Mouse (Mus musculus) lung, postnatal 0 days (tissue): ENCODE data around the gene Kif2c. TPM values are rescaled to one million over a fixed set of nuclear protein-coding genes. Genes with fewer than 3 reads are reported as not detected.

Source experiments
- ATAC-seq: fragments of 200-750 bp; cut with Nextera tagmentation; 2 replicates; pipeline ENCODE4 v1.8.0; 2017; ENCODE audit warnings: moderate library complexity
- DNase-seq: peaks from one replicate; pipeline ENCODE4 v3.0.0-alpha.2; 2016; ENCODE audit warnings: low spot score
- H3K27ac ChIP-seq: fragments of 300-500 bp; sonication (generic); 2 replicates; pipeline ENCODE4 v1.5.1; 2014; ENCODE audit warnings: antibody characterized with exemption, mild to moderate bottlenecking, low read length, mixed read lengths
- H3K27me3 ChIP-seq: fragments of 300-500 bp; sonication (generic); replicated peaks from 2 replicates; pipeline ENCODE4 v1.6.1; 2014; ENCODE audit warnings: low read length, mixed read lengths; ENCODE audit not compliant: insufficient read depth
- H3K36me3 ChIP-seq: fragments of 300-500 bp; sonication (generic); 2 replicates; pipeline ENCODE4 v1.6.1; 2014; ENCODE audit warnings: low read length, mixed read lengths; ENCODE audit not compliant: insufficient read depth
- H3K4me1 ChIP-seq: fragments of 300-500 bp; sonication (generic); 2 replicates; pipeline ENCODE4 v1.6.1; 2014; ENCODE audit warnings: antibody characterized with exemption, low read depth, low read length, mixed read lengths; ENCODE audit not compliant: insufficient read depth
- H3K4me2 ChIP-seq: fragments of 300-500 bp; sonication (generic); replicated peaks from 2 replicates; pipeline ENCODE4 v1.6.1; 2014; ENCODE audit warnings: low read depth, mild to moderate bottlenecking, low read length, moderate library complexity, mixed read lengths
- H3K4me3 ChIP-seq: fragments of 300-500 bp; sonication (generic); 2 replicates; pipeline ENCODE4 v1.5.1; 2014; ENCODE audit warnings: low read depth, low read length
- H3K9ac ChIP-seq: fragments of 300-500 bp; sonication (generic); replicated peaks from 2 replicates; pipeline ENCODE4 v1.6.1; 2014; ENCODE audit warnings: low read depth, mild to moderate bottlenecking
- H3K9me3 ChIP-seq: fragments of 300-500 bp; sonication (generic); 2 replicates; pipeline ENCODE4 v1.6.1; 2016; ENCODE audit warnings: low read length, mixed read lengths
- CTCF ChIP-seq: IDR thresholded peaks from 2 replicates; pipeline ENCODE4 v1.5.1; 2016; ENCODE audit warnings: antibody characterized with exemption, mild to moderate bottlenecking
- EP300 ChIP-seq: IDR thresholded peaks from 2 replicates; pipeline ENCODE4 v1.6.1; 2016; ENCODE audit warnings: antibody characterized with exemption, mild to moderate bottlenecking, control low read depth
- WGBS: fragments of 180-500 bp; shearing (Covaris S2); extraction: QIAGEN DNeasy Blood & Tissue Kit; methylation state at CpG from one replicate; pipeline ENCODE4 v1.1.7; 2014; 5-methylcytosine and 5-hydroxymethylcytosine counted together
- polyA plus RNA-seq: library from polyadenylated mRNA; unstranded; fragments of >200 nt; fragmentation: Nextera tagmentation; extraction: Ambion mirVana; gene quantifications from 2 replicates; pipeline ENCODE4 v1.2.1, GENCODE M21; 2015

The Kif2c gene
- polyA plus RNA-seq, 1 experiment from 2014 or later, result 2.0 TPM

DNA sequence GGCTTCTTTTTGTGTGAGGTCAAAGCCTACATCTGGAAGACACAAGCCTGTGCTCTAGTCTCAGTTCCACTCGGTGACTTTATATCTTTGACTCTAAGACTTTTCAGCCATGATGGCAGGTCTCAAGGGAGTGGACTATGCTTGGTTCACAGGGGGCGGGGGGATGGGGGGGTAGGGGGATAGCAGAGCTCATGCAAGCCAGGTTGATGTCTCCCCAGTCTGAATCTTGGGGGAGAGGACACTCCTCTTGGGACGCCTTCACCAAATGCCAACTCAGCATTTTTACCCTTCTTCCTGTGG lies 58.3 kb downstream of the Kif2c start:
- Histone ChIP-seq H3K27me3 (no peaks in the 10 kb centered on the region), H3K9ac (no peak overlapping the region), H3K4me3 (no peak overlapping the region), H3K27ac (peak overlapping the region; percentile 88; the same call in 1 of the 2 replicates), H3K4me1 (peaks cover 20% of the 10 kb centered on the region), H3K9me3 (no peaks in the 10 kb centered on the region), H3K4me2 (no peak overlapping the region), H3K36me3 (no peaks in the 10 kb centered on the region)
- ATAC-seq (no peak), DNase-seq (no peak)
- 79% methylated on average over 3 of the region's 3 CpGs for WGBS
- TF ChIP-seq EP300 (no peak), CTCF (no peak)

DNA sequence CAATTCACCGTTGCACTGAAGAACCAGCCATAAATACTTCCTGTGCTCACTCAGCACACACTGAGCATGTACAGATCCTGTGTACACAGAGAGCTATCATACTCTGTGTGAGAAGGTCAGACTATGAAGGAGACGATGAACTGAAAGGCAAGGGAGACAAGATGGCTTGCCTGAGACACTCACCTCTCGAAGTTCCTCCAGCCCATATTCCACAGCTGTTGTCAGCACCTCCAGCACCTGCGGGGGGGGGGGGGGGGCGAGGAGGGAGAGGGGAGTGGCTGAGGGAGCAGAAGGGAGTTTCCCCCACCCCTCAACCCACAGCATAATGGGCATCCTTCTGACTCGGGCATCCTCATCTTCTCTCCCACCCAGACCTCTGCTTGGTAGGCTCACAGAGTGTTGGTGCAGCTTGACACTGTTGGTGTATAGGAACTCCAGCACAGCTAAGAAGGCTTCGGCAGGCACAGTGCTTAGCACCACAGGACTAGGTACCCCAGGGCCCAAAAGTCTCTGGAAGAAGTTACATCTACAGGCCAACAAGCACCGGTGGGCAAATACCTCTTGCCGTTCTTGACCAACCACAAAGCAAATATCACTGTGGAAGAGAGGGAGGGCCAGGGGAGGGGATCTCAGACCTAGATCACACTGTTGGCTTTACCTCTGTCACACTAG lies 58.8 kb downstream of the Kif2c start:
- H3K27ac ChIP-seq, result no peak overlapping the region
- no peaks in the 10 kb centered on the region for H3K36me3 ChIP-seq
- H3K27me3 ChIP-seq, result no peaks in the 10 kb centered on the region
- no peak for ATAC-seq
- TF ChIP-seq EP300 (no peak), CTCF (no peak)
- no peaks in the 10 kb centered on the region for H3K9me3 ChIP-seq
- WGBS, result 61% methylated on average over 7 of the region's 9 CpGs
- DNase-seq, result no peak
- peaks cover 20% of the 10 kb centered on the region for H3K4me1 ChIP-seq
- H3K9ac ChIP-seq, result no peak overlapping the region
- H3K4me2 ChIP-seq, result no peak overlapping the region
- H3K4me3 ChIP-seq, result no peak overlapping the region

DNA sequence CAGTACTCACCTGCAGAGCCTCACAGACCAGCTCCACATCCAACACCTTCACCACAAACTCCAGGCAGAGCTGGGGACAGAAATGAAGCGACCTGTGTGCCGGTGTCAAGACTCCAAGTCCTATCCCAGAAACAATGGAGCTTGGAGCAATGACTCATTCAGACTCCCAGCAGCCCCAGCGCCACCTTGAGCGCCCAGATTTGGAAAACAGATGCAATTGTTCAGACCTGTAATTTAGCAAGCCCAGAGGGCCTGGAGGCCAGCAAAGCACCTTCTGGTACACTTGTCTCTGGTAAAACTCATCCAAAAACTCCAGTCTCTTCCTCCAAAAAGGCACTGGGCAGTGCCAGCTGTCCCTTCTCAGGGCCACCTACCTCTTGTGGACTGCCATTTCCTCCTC lies 60.2 kb downstream of the Kif2c start:
- WGBS, result 72% methylated on average over 4 of the region's 4 CpGs
- Histone ChIP-seq H3K36me3 (no peaks in the 10 kb centered on the region), H3K4me3 (no peak overlapping the region), H3K4me2 (no peak overlapping the region), H3K27ac (no peak overlapping the region), H3K9ac (no peak overlapping the region), H3K4me1 (peaks cover 20% of the 10 kb centered on the region), H3K9me3 (no peaks in the 10 kb centered on the region), H3K27me3 (no peaks in the 10 kb centered on the region)
- ATAC-seq (no peak), DNase-seq (no peak)
- TF ChIP-seq CTCF, result no peak
- TF ChIP-seq EP300, result no peak

DNA sequence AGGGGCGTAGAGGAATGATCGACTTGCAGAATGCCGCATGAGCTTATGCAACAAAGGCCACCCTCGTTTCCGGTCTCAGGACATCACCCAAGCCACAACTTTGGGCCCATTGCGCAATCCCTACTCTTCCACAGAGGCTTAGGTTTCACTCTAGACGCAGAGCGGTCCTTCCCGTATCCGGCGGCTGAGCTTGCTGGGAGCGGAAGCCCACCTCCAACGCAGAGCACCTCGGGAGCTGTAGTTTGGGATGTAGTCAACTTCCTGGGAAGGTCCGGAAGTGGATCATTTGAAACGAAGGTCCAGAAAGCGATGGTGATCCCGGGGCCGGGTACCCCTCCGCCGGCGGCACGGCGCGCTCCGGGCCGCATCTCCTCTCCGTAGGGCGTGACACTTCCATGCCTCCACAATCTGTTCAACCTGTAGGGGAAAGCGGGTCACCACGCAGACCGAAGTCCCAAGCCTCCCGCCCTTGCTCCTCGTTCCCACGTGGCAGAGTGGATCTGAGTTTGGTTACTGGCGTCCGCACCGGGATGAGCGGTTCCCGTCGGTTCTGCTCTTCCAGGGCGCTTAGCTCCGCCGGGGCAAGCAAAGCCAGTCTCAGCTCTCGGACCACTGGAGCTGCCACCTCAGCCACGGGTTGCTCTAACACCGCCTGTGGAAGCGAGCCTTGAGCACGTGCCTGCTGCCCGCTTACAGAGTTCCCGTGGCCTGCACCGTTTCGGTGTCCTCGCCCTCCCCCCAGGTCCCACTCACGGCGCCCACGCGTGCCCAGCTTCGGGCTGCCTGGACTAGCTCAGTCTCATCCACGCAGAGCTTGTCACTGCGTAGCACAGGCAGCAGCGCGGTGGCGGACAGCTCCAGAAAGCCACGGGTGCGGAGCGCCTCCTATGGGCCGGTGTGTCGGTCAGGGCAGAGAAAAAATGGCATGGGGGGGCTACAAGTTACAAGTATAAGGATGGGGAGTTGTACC lies 61.7 kb downstream of the Kif2c start:
- H3K4me3 ChIP-seq, result peak overlapping the region; percentile 66
- DNase-seq (peak; percentile 99), ATAC-seq (peak; percentile 96)
- H3K9ac ChIP-seq, result peak overlapping the region; percentile 48
- peak overlapping the region; percentile 99 for H3K4me2 ChIP-seq
- peaks cover 13% of the 10 kb centered on the region for H3K4me1 ChIP-seq
- H3K27me3 ChIP-seq, result no peaks in the 10 kb centered on the region
- under 1% methylated on average over 69 of the region's 69 CpGs for WGBS
- TF ChIP-seq CTCF (peak; percentile 97), EP300 (peak; percentile 95)
- no peaks in the 10 kb centered on the region for H3K9me3 ChIP-seq
- no peaks in the 10 kb centered on the region for H3K36me3 ChIP-seq
- H3K27ac ChIP-seq, result peak overlapping the region; percentile 92

DNA sequence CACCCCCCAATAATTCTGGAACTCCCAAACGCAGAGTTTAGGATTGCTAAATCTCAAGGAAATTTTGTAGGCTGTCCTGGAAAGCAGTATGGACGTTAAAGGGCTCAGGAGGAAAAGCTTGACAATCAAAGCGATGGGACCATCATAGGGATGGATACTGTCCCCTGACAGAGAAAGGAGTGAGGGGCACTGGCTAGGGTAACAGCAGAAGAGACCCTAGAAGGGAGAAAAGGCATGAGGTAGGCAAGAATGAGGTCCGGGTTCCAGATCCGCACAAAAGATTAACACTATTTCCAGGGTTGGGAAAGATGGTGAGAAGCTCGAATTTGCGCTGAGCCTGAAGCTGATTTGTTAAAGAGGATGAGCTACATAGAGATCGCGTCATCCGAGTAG lies 62.4 kb downstream of the Kif2c start:
- H3K4me3 ChIP-seq, result peak overlapping the region; percentile 66
- H3K9ac ChIP-seq, result peak overlapping the region; percentile 39; the same call in 1 of the 2 replicates
- H3K4me1 ChIP-seq, result peaks cover 6% of the 10 kb centered on the region
- no peaks in the 10 kb centered on the region for H3K9me3 ChIP-seq
- peak overlapping the region; percentile 92 for H3K27ac ChIP-seq
- DNase-seq, result no peak
- H3K36me3 ChIP-seq, result no peaks in the 10 kb centered on the region
- H3K27me3 ChIP-seq, result no peaks in the 10 kb centered on the region
- TF ChIP-seq CTCF (no peak), EP300 (no peak)
- peak overlapping the region; percentile 99 for H3K4me2 ChIP-seq
- ATAC-seq, result no peak
- WGBS, result 3% methylated on average over 10 of the region's 10 CpGs

DNA sequence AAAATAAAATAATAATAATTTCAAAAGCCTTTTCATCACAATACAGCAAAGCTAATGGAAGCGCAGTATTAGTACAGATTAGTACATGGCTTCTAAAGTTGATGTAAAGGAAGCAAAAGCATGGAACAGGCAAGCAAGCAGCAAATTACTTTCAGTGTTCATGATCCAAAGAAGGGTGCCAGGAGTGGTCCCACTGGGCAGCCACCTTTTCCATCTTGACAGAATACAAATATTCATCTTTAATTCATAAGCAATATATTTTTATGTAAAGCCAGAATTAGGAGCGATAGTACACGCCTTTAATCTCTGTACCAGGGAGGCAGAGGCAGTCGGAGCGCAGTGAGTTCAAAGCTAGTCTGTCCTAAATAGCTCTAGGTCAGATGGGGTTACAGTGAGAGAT lies 62.8 kb downstream of the Kif2c start:
- Histone ChIP-seq H3K4me2 (peak overlapping the region; percentile 99), H3K9me3 (no peaks in the 10 kb centered on the region), H3K27me3 (no peaks in the 10 kb centered on the region), H3K27ac (peak overlapping the region; percentile 92), H3K4me1 (peaks cover 3% of the 10 kb centered on the region; the same call in 1 of the 2 replicates), H3K9ac (no peak overlapping the region), H3K36me3 (no peaks in the 10 kb centered on the region), H3K4me3 (no peak overlapping the region)
- TF ChIP-seq EP300 (no peak), CTCF (no peak)
- DNase-seq (no peak), ATAC-seq (no peak)
- 73% methylated on average over 5 of the region's 5 CpGs for WGBS
